Mouse (Mus musculus): ENCODE measurements around the gene Zfand2b. TPM values are rescaled to one million over a fixed set of nuclear protein-coding genes. Genes with fewer than 3 reads are reported as not detected.

Gene Zfand2b
- polyA plus RNA-seq (2016; fragmentation: Nextera tagmentation; extraction: Ambion mirVana): 34.1 and 36.8 TPM in 2 replicates

- Histone ChIP-seq H3K36me3 (peaks cover 40% of the 10 kb centered on the region), H3K4me3 (peak within 1 kb of the TSS; percentile 60), H3K27me3 (no peaks in the 10 kb centered on the region), H3K27ac (replicated peaks) (peak within 1 kb of the TSS; percentile 79), H3K4me2 (replicated peaks) (peak within 1 kb of the TSS; percentile 65), H3K4me1 (peaks cover 10% of the 10 kb centered on the region), H3K9me3 (no peaks in the 10 kb centered on the region), H3K9ac (replicated peaks) (peak within 1 kb of the TSS; percentile 52)
- peak; percentile 96 for ATAC-seq (ENCODE audit: low FRiP score, low read depth)
- under 1% methylated on average over 59 of the region's 59 CpGs for WGBS
Observed at GRCm38 (mm10) chr1:75168472-75169464, at the start of gene Zfand2b. Gene Zfand2b, plus strand, starts transcription at chr1:75168646.

GRCm38 (mm10) chr1:75122211-75122610 lies 46.2 kb upstream of the Zfand2b start:
- Histone ChIP-seq H3K4me3 (no peak overlapping the region), H3K27ac (replicated peaks) (no peak overlapping the region), H3K27me3 (no peaks in the 10 kb centered on the region), H3K4me1 (peaks cover 3% of the 10 kb centered on the region; the same call in 1 of the 2 replicates), H3K9ac (replicated peaks) (no peak overlapping the region), H3K4me2 (replicated peaks) (no peak overlapping the region), H3K36me3 (no peaks in the 10 kb centered on the region), H3K9me3 (no peaks in the 10 kb centered on the region)
- 90% methylated on average over 3 of the region's 3 CpGs for WGBS
- ATAC-seq (ENCODE audit: low FRiP score, low read depth): no peak

GRCm38 (mm10) chr1:75124346-75125321 lies 43.8 kb upstream of the Zfand2b start, which contains the start of gene Nhej1:
Gene Nhej1, minus strand, starts transcription at chr1:75125200.
- Histone ChIP-seq H3K27me3 (no peaks in the 10 kb centered on the region; the same call in 1 of the 2 replicates), H3K36me3 (no peaks in the 10 kb centered on the region), H3K4me1 (peaks cover 3% of the 10 kb centered on the region; the same call in 1 of the 2 replicates), H3K27ac (replicated peaks) (peak within 1 kb of the TSS; percentile 92), H3K9me3 (no peaks in the 10 kb centered on the region), H3K4me3 (peak within 1 kb of the TSS; percentile 70), H3K4me2 (replicated peaks) (peak within 1 kb of the TSS; percentile 57), H3K9ac (replicated peaks) (peak within 1 kb of the TSS; percentile 68)
- 2% methylated on average over 56 of the region's 56 CpGs for WGBS
- ATAC-seq (ENCODE audit: low FRiP score, low read depth): peak; percentile 95

GRCm38 (mm10) chr1:75125418-75125817 lies 43.0 kb upstream of the Zfand2b start:
- no peaks in the 10 kb centered on the region for H3K9me3 ChIP-seq
- peak overlapping the region; percentile 92; the same call in 1 of the 2 replicates for H3K27ac ChIP-seq (replicated peaks)
- no peaks in the 10 kb centered on the region; the same call in 1 of the 2 replicates for H3K27me3 ChIP-seq
- peaks cover 3% of the 10 kb centered on the region; the same call in 1 of the 2 replicates for H3K4me1 ChIP-seq
- H3K4me3 ChIP-seq: peak overlapping the region; percentile 70
- ATAC-seq (ENCODE audit: low FRiP score, low read depth): peak; percentile 8; the same call in 1 of the 2 replicates
- H3K9ac ChIP-seq (replicated peaks): peak overlapping the region; percentile 8; the same call in 1 of the 2 replicates
- no peaks in the 10 kb centered on the region for H3K36me3 ChIP-seq
- H3K4me2 ChIP-seq (replicated peaks): peak overlapping the region; percentile 57
- WGBS: 36% methylated on average over 5 of the region's 5 CpGs

- Histone ChIP-seq H3K27me3 (peaks cover 2% of the 10 kb centered on the region), H3K4me2 (replicated peaks) (no peak overlapping the region), H3K36me3 (no peaks in the 10 kb centered on the region), H3K4me3 (no peak overlapping the region), H3K4me1 (peaks cover 3% of the 10 kb centered on the region; the same call in 1 of the 2 replicates), H3K9me3 (no peaks in the 10 kb centered on the region), H3K27ac (replicated peaks) (no peak overlapping the region), H3K9ac (replicated peaks) (no peak overlapping the region)
- WGBS: 77% methylated on average over 3 of the region's 3 CpGs
- no peak for ATAC-seq (ENCODE audit: low FRiP score, low read depth)
Observed at GRCm38 (mm10) chr1:75128641-75129040, 39.8 kb upstream of the Zfand2b start.

GRCm38 (mm10) chr1:75133421-75134207 lies 34.8 kb upstream of the Zfand2b start, which contains the start of gene Slc23a3:
Gene Slc23a3, minus strand, starts transcription at chr1:75133890.
- H3K4me1 ChIP-seq: no peaks in the 10 kb centered on the region
- H3K36me3 ChIP-seq: peaks cover 35% of the 10 kb centered on the region
- H3K27me3 ChIP-seq: peaks cover 2% of the 10 kb centered on the region
- H3K9ac ChIP-seq (replicated peaks): no peak within 1 kb of the TSS
- ATAC-seq (ENCODE audit: low FRiP score, low read depth): no peak
- no peak within 1 kb of the TSS for H3K27ac ChIP-seq (replicated peaks)
- no peak within 1 kb of the TSS for H3K4me3 ChIP-seq
- H3K4me2 ChIP-seq (replicated peaks): no peak within 1 kb of the TSS
- 71% methylated on average over 12 of the region's 12 CpGs for WGBS
- no peaks in the 10 kb centered on the region for H3K9me3 ChIP-seq

- WGBS: 82% methylated on average over 6 of the region's 6 CpGs
- Histone ChIP-seq H3K4me3 (no peak overlapping the region), H3K27me3 (peaks cover 2% of the 10 kb centered on the region; the same call in 1 of the 2 replicates), H3K4me2 (replicated peaks) (no peak overlapping the region), H3K27ac (replicated peaks) (no peak overlapping the region), H3K36me3 (peaks cover 47% of the 10 kb centered on the region), H3K9me3 (no peaks in the 10 kb centered on the region), H3K9ac (replicated peaks) (no peak overlapping the region), H3K4me1 (peaks cover 18% of the 10 kb centered on the region)
- ATAC-seq (ENCODE audit: low FRiP score, low read depth): no peak
Observed at GRCm38 (mm10) chr1:75136293-75136692, 32.2 kb upstream of the Zfand2b start.

GRCm38 (mm10) chr1:75136730-75137129 lies 31.7 kb upstream of the Zfand2b start:
- Histone ChIP-seq H3K27me3 (peaks cover 2% of the 10 kb centered on the region; the same call in 1 of the 2 replicates), H3K27ac (replicated peaks) (no peak overlapping the region), H3K9me3 (no peaks in the 10 kb centered on the region), H3K36me3 (peaks cover 47% of the 10 kb centered on the region), H3K4me1 (peaks cover 21% of the 10 kb centered on the region), H3K4me2 (replicated peaks) (no peak overlapping the region), H3K9ac (replicated peaks) (no peak overlapping the region), H3K4me3 (no peak overlapping the region)
- ATAC-seq (ENCODE audit: low FRiP score, low read depth): no peak
- WGBS: 81% methylated on average over 3 of the region's 3 CpGs

GRCm38 (mm10) chr1:75138448-75138847 lies 30.0 kb upstream of the Zfand2b start:
- 82% methylated on average over 2 of the region's 2 CpGs for WGBS
- Histone ChIP-seq H3K27ac (replicated peaks) (no peak overlapping the region), H3K36me3 (peaks cover 47% of the 10 kb centered on the region), H3K4me2 (replicated peaks) (no peak overlapping the region), H3K27me3 (0 out of 2 replicates have a peak, but pooled peaks cover 2% of the 10 kb centered on the region), H3K9me3 (no peaks in the 10 kb centered on the region), H3K4me3 (no peak overlapping the region), H3K4me1 (peaks cover 21% of the 10 kb centered on the region), H3K9ac (replicated peaks) (no peak overlapping the region)
- ATAC-seq (ENCODE audit: low FRiP score, low read depth): no peak

GRCm38 (mm10) chr1:75140601-75141190 lies 27.8 kb upstream of the Zfand2b start:
- no peaks in the 10 kb centered on the region for H3K27me3 ChIP-seq
- no peaks in the 10 kb centered on the region for H3K9me3 ChIP-seq
- H3K4me2 ChIP-seq (replicated peaks): peak overlapping the region; percentile 91
- ATAC-seq (ENCODE audit: low FRiP score, low read depth): no peak
- peak overlapping the region; percentile 92 for H3K4me3 ChIP-seq
- peaks cover 30% of the 10 kb centered on the region for H3K4me1 ChIP-seq
- peak overlapping the region; percentile 94 for H3K9ac ChIP-seq (replicated peaks)
- WGBS: 64% methylated on average over 4 of the region's 4 CpGs
- H3K36me3 ChIP-seq: peaks cover 56% of the 10 kb centered on the region
- peak overlapping the region; percentile 99 for H3K27ac ChIP-seq (replicated peaks)
